Mouse (Mus musculus): ENCODE measurements at regions not wholly inside any gene's neighbourhood (a gene's known extent, or its start where the extent isn't known, plus 50 kb on each side); places are given as distances from the start of the nearest gene placed in this dataset.

GRCm38 (mm10) chr6:53209398-53209797 is 77.7 kb upstream of the Creb5 start:
- TF ChIP-seq ZNF384 (IDR thresholded peaks at IDR 0.05; ENCODE audit: low read depth, low read length) (no peak), ELF1 (IDR thresholded peaks at IDR 0.05; ENCODE audit: low read depth, low read length) (no peak), NRF1 (IDR thresholded peaks at IDR 0.05; ENCODE audit: insufficient read depth, low read depth, low read length, poor library complexity, severe bottlenecking) (no peak), EP300 (IDR thresholded peaks at IDR 0.05; ENCODE audit: low read depth in 1 of 2, low read length in 2 of 2) (no peak), USF1 (IDR thresholded peaks at IDR 0.05; ENCODE audit: low read depth, low read length) (no peak), MAZ (IDR thresholded peaks at IDR 0.05; ENCODE audit: low read depth, low read length) (no peak), ZC3H11A (IDR thresholded peaks at IDR 0.05; ENCODE audit: low read depth, low read length) (no peak), HCFC1 (IDR thresholded peaks at IDR 0.05; ENCODE audit: low read depth, low read length) (no peak), MEF2A (IDR thresholded peaks at IDR 0.05; ENCODE audit: extremely low read depth, insufficient replicate concordance, low read depth, low read length, poor library complexity, severe bottlenecking) (no peak), UBTF (IDR thresholded peaks at IDR 0.05; ENCODE audit: borderline replicate concordance, insufficient read depth, low read depth, low read length) (no peak), RCOR1 (IDR thresholded peaks at IDR 0.05; ENCODE audit: low read depth, low read length) (no peak), ZKSCAN1 (IDR thresholded peaks at IDR 0.05; ENCODE audit: low read depth, low read length) (no peak), POLR2A (IDR thresholded peaks at IDR 0.05; ENCODE audit: control insufficient read depth in 1 of 2, insufficient read depth in 1 of 2, low read depth in 1 of 2, low read length in 2 of 2, poor library complexity in 1 of 2) (no peak), ZMIZ1 (IDR thresholded peaks at IDR 0.05; ENCODE audit: low read depth, low read length) (no peak)
- no peaks in the 10 kb centered on the region for H3K9me3 ChIP-seq (replicated peaks; ENCODE audit: insufficient read depth, low read length)
- H3K4me1 ChIP-seq (ENCODE audit: control insufficient read depth in 1 of 2, insufficient read depth in 2 of 2, low read length in 2 of 2) = no peaks in the 10 kb centered on the region
- no peak overlapping the region for H3K9ac ChIP-seq (ENCODE audit: control insufficient read depth, low read depth, low read length, poor library complexity, severe bottlenecking)
- H3K27ac ChIP-seq (ENCODE audit: control insufficient read depth, low read depth, low read length) = no peak overlapping the region
- no peaks in the 10 kb centered on the region for H3K79me2 ChIP-seq (ENCODE audit: control insufficient read depth, insufficient read depth, low read length, poor library complexity)
- H3K36me3 ChIP-seq (ENCODE audit: control insufficient read depth in 1 of 2, insufficient read depth in 2 of 2, low read length in 2 of 2) = no peaks in the 10 kb centered on the region
- no peaks in the 10 kb centered on the region for H3K27me3 ChIP-seq (ENCODE audit: control insufficient read depth in 1 of 2, insufficient read depth in 2 of 2, low read length in 2 of 2)
- no peak overlapping the region for H3K4me3 ChIP-seq (ENCODE audit: control insufficient read depth in 1 of 2, insufficient read depth in 1 of 2, low read depth in 2 of 2, low read length in 2 of 2)
- DNase-seq (ENCODE audit: low read depth, low spot score) = no peak

DNA sequence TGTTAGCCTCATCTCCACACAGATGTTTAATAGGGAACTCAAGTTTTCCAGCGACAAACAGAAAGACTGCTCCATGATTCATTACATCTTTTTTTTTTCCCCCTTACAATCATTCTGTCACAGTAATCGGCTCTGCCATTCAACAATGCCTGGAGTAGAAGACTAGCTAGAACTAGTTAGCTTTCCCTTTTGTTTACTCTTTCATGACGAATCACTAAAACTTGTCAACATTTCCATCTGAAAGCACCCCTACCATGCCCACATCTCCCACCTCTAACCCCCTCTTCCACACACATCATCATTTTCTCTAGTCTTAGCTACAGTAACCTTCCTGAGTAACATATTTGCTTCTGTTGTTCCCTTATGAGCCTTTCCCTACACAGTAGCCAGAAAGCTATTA is 78.6 kb upstream of the Creb5 start:
- Histone ChIP-seq H3K9ac (ENCODE audit: control insufficient read depth, low read depth, low read length, poor library complexity, severe bottlenecking) (no peak overlapping the region), H3K4me3 (ENCODE audit: control insufficient read depth in 1 of 2, insufficient read depth in 1 of 2, low read depth in 2 of 2, low read length in 2 of 2) (no peak overlapping the region), H3K79me2 (ENCODE audit: control insufficient read depth, insufficient read depth, low read length, poor library complexity) (no peaks in the 10 kb centered on the region), H3K9me3 (replicated peaks; ENCODE audit: insufficient read depth, low read length) (no peaks in the 10 kb centered on the region), H3K27ac (ENCODE audit: control insufficient read depth, low read depth, low read length) (no peak overlapping the region), H3K4me1 (ENCODE audit: control insufficient read depth in 1 of 2, insufficient read depth in 2 of 2, low read length in 2 of 2) (no peaks in the 10 kb centered on the region), H3K36me3 (ENCODE audit: control insufficient read depth in 1 of 2, insufficient read depth in 2 of 2, low read length in 2 of 2) (no peaks in the 10 kb centered on the region), H3K27me3 (ENCODE audit: control insufficient read depth in 1 of 2, insufficient read depth in 2 of 2, low read length in 2 of 2) (no peaks in the 10 kb centered on the region)
- TF ChIP-seq E2F4 (IDR thresholded peaks at IDR 0.05; ENCODE audit: borderline replicate concordance, low read depth, low read length) (no peak), CHD2 (IDR thresholded peaks at IDR 0.05; ENCODE audit: low read length) (no peak), TCF12 (IDR thresholded peaks at IDR 0.05; ENCODE audit: low read depth, low read length) (no peak), ELF1 (IDR thresholded peaks at IDR 0.05; ENCODE audit: low read depth, low read length) (no peak), POLR2A (IDR thresholded peaks at IDR 0.05; ENCODE audit: control insufficient read depth in 1 of 2, insufficient read depth in 1 of 2, low read depth in 1 of 2, low read length in 2 of 2, poor library complexity in 1 of 2) (no peak)
- no peak for DNase-seq (ENCODE audit: low read depth, low spot score)
